Mouse (Mus musculus) stomach, embryonic 15.5 days (tissue): ENCODE measurements at regions not wholly inside any gene's neighbourhood (a gene's known extent, or its start where the extent isn't known, plus 50 kb on each side); places are given as distances from the start of the nearest gene placed in this dataset.

Experiments
- ATAC-seq: fragments of 200-750 bp; cut with Nextera tagmentation; 2 replicates; pipeline ENCODE4 v1.8.0; 2017; ENCODE audit warnings: low read depth, moderate number of reproducible peaks, moderate TSS enrichment; ENCODE audit not compliant: insufficient read depth, low FRiP score
- H3K27ac ChIP-seq: fragments of 300-500 bp; sonication (generic); 2 replicates; pipeline ENCODE4 v1.5.1; 2015; ENCODE audit warnings: mild to moderate bottlenecking, inconsistent platforms
- H3K27me3 ChIP-seq: fragments of 300-500 bp; sonication (generic); replicated peaks from 2 replicates; pipeline ENCODE4 v1.6.1; 2015; ENCODE audit warnings: inconsistent platforms
- H3K36me3 ChIP-seq: fragments of 300-500 bp; sonication (generic); 2 replicates; pipeline ENCODE4 v1.6.1; 2015; ENCODE audit warnings: inconsistent platforms
- H3K4me1 ChIP-seq: fragments of 300-500 bp; sonication (generic); 2 replicates; pipeline ENCODE4 v1.6.1; 2015; ENCODE audit warnings: inconsistent platforms
- H3K4me2 ChIP-seq: fragments of 300-500 bp; sonication (generic); 2 replicates; pipeline ENCODE4 v1.6.1; 2015; ENCODE audit warnings: mild to moderate bottlenecking, inconsistent platforms
- H3K4me3 ChIP-seq: fragments of 300-500 bp; sonication (generic); replicated peaks from 2 replicates; pipeline ENCODE4 v1.5.1; 2015; ENCODE audit warnings: inconsistent platforms
- H3K9ac ChIP-seq: fragments of 300-500 bp; sonication (generic); 2 replicates; pipeline ENCODE4 v1.6.1; 2015; ENCODE audit warnings: inconsistent platforms
- H3K9me3 ChIP-seq: fragments of 300-500 bp; sonication (generic); 2 replicates; pipeline ENCODE4 v1.6.1; 2016; ENCODE audit warnings: inconsistent platforms
- WGBS: fragments of 180-500 bp; shearing (Covaris S2); methylation state at CpG from one replicate; pipeline ENCODE4 v1.1.7; 2015; 5-methylcytosine and 5-hydroxymethylcytosine counted together

GRCm38 (mm10) chr17:59359503-59359902 lies 346.3 kb upstream of the Nudt12 start:
- no peak overlapping the region for H3K9ac ChIP-seq
- H3K4me1 ChIP-seq, result no peaks in the 10 kb centered on the region
- no peak overlapping the region for H3K27ac ChIP-seq
- no peak overlapping the region for H3K4me2 ChIP-seq
- H3K4me3 ChIP-seq, result no peak overlapping the region
- H3K27me3 ChIP-seq, result no peaks in the 10 kb centered on the region
- H3K9me3 ChIP-seq, result no peaks in the 10 kb centered on the region
- 50% methylated on average over 5 of the region's 5 CpGs for WGBS
- ATAC-seq, result no peak; the same call in 1 of the 2 replicates
- H3K36me3 ChIP-seq, result no peaks in the 10 kb centered on the region

- WGBS, result 81% methylated on average over 4 of the region's 4 CpGs
- H3K27me3 ChIP-seq, result no peaks in the 10 kb centered on the region
- H3K27ac ChIP-seq, result no peak overlapping the region
- no peaks in the 10 kb centered on the region for H3K9me3 ChIP-seq
- no peak overlapping the region for H3K4me2 ChIP-seq
- H3K36me3 ChIP-seq, result no peaks in the 10 kb centered on the region
- H3K4me3 ChIP-seq, result no peak overlapping the region
- no peak overlapping the region for H3K9ac ChIP-seq
- H3K4me1 ChIP-seq, result no peaks in the 10 kb centered on the region
- ATAC-seq, result no peak
Observed at GRCm38 (mm10) chr17:59345526-59345925, 332.4 kb upstream of the Nudt12 start.

GRCm38 (mm10) chr17:59297939-59298338 lies 284.8 kb upstream of the Nudt12 start:
- no peaks in the 10 kb centered on the region for H3K4me1 ChIP-seq
- H3K27me3 ChIP-seq, result no peaks in the 10 kb centered on the region
- no peak for ATAC-seq
- no peak overlapping the region for H3K9ac ChIP-seq
- no peak overlapping the region for H3K4me2 ChIP-seq
- H3K36me3 ChIP-seq, result no peaks in the 10 kb centered on the region
- H3K9me3 ChIP-seq, result no peaks in the 10 kb centered on the region
- 86% methylated on average over 5 of the region's 5 CpGs for WGBS
- H3K4me3 ChIP-seq, result no peak overlapping the region
- H3K27ac ChIP-seq, result no peak overlapping the region

- WGBS, result 61% methylated on average over 3 of the region's 3 CpGs
- H3K9ac ChIP-seq, result no peak overlapping the region
- H3K4me3 ChIP-seq, result no peak overlapping the region
- no peaks in the 10 kb centered on the region for H3K9me3 ChIP-seq
- H3K27me3 ChIP-seq, result no peaks in the 10 kb centered on the region
- no peaks in the 10 kb centered on the region for H3K4me1 ChIP-seq
- H3K36me3 ChIP-seq, result no peaks in the 10 kb centered on the region
- H3K4me2 ChIP-seq, result no peak overlapping the region
- ATAC-seq, result no peak
- no peak overlapping the region for H3K27ac ChIP-seq
Observed at GRCm38 (mm10) chr17:59281364-59281763, 268.2 kb upstream of the Nudt12 start.

- WGBS, result 85% methylated on average over 10 of the region's 10 CpGs
- Histone ChIP-seq H3K4me3 (no peak overlapping the region), H3K4me2 (no peak overlapping the region), H3K36me3 (no peaks in the 10 kb centered on the region), H3K9me3 (no peaks in the 10 kb centered on the region), H3K27ac (no peak overlapping the region), H3K4me1 (no peaks in the 10 kb centered on the region), H3K9ac (no peak overlapping the region), H3K27me3 (no peaks in the 10 kb centered on the region)
- no peak for ATAC-seq
Observed at GRCm38 (mm10) chr17:59279811-59280210, 266.6 kb upstream of the Nudt12 start.

- Histone ChIP-seq H3K27me3 (no peaks in the 10 kb centered on the region), H3K27ac (no peak overlapping the region), H3K4me3 (no peak overlapping the region), H3K9me3 (no peaks in the 10 kb centered on the region), H3K9ac (no peak overlapping the region), H3K4me1 (no peaks in the 10 kb centered on the region), H3K36me3 (no peaks in the 10 kb centered on the region), H3K4me2 (no peak overlapping the region)
- ATAC-seq, result no peak
Observed at GRCm38 (mm10) chr17:59269613-59270012, 256.4 kb upstream of the Nudt12 start.

GRCm38 (mm10) chr17:59249000-59249399 lies 235.8 kb upstream of the Nudt12 start:
- Histone ChIP-seq H3K4me1 (no peaks in the 10 kb centered on the region), H3K9ac (no peak overlapping the region), H3K36me3 (no peaks in the 10 kb centered on the region), H3K27ac (no peak overlapping the region), H3K4me2 (no peak overlapping the region), H3K4me3 (no peak overlapping the region), H3K9me3 (no peaks in the 10 kb centered on the region), H3K27me3 (no peaks in the 10 kb centered on the region)
- 63% methylated on average over 5 of the region's 5 CpGs for WGBS
- no peak for ATAC-seq

GRCm38 (mm10) chr17:59232251-59232650 lies 219.1 kb upstream of the Nudt12 start:
- Histone ChIP-seq H3K9ac (no peak overlapping the region), H3K27me3 (no peaks in the 10 kb centered on the region), H3K9me3 (no peaks in the 10 kb centered on the region), H3K36me3 (no peaks in the 10 kb centered on the region), H3K4me2 (no peak overlapping the region), H3K4me1 (no peaks in the 10 kb centered on the region), H3K27ac (no peak overlapping the region), H3K4me3 (no peak overlapping the region)
- 81% methylated on average over 2 of the region's 2 CpGs for WGBS
- no peak for ATAC-seq
